Mouse (Mus musculus) left cerebral cortex, postnatal 4 days (tissue): ENCODE measurements at regions not wholly inside any gene's neighbourhood (a gene's known extent, or its start where the extent isn't known, plus 50 kb on each side); places are given as distances from the start of the nearest gene placed in this dataset.
"Not testable (repeated sequence)": the region's sequence is repeated elsewhere in the genome, so short reads cannot be mapped to it uniquely, and the experiment has no call there.

Experiments used
- DNase-seq: peaks from one replicate; pipeline ENCODE4 v3.0.0-alpha.2; 2022
- intact Hi-C: fragments of 180-260 bp; cut with DNase I; formaldehyde crosslinking; loops from one replicate; pipeline ENCODE4 v1.15.1; 2025

GRCm38 (mm10) chr13:52344383-52344782 lies 186.7 kb downstream of the Diras2 start:
- DNase-seq: no peak
- intact Hi-C loops: no loop called here

- no peak for DNase-seq
- intact Hi-C loops: no loop called here
Measured at GRCm38 (mm10) chr13:52344853-52345252, 186.2 kb downstream of the Diras2 start.

- intact Hi-C loops: no loop called here
- DNase-seq: peak; percentile 52
Measured at GRCm38 (mm10) chr13:52345375-52346026, 185.6 kb downstream of the Diras2 start.

GRCm38 (mm10) chr13:52346027-52346375 lies 185.1 kb downstream of the Diras2 start:
- intact Hi-C loops: no loop called here
- no peak for DNase-seq

GRCm38 (mm10) chr13:52347631-52348030 lies 183.4 kb downstream of the Diras2 start:
- DNase-seq: peak; percentile 69
- intact Hi-C loops: no loop called here

GRCm38 (mm10) chr13:52349606-52350005 lies 181.5 kb downstream of the Diras2 start:
- intact Hi-C loops: no loop called here
- no peak for DNase-seq

GRCm38 (mm10) chr13:52352576-52352975 lies 178.5 kb downstream of the Diras2 start:
- no peak for DNase-seq

GRCm38 (mm10) chr13:52353437-52353836 lies 177.6 kb downstream of the Diras2 start:
- no peak for DNase-seq
- intact Hi-C loops: no loop called here

More at GRCm38 (mm10) chr13:52352576-52352975, 178.5 kb downstream of the Diras2 start:
- intact Hi-C loops: no loop called here

GRCm38 (mm10) chr13:52353966-52354365 lies 177.1 kb downstream of the Diras2 start:
- intact Hi-C loops: no loop called here
- no peak for DNase-seq

- intact Hi-C loops, DNase-seq: not testable (repeated sequence)
Measured at GRCm38 (mm10) chr13:52355921-52356320, 175.2 kb downstream of the Diras2 start.

GRCm38 (mm10) chr13:52359332-52359731 lies 171.7 kb downstream of the Diras2 start:
- DNase-seq, intact Hi-C loops: not testable (repeated sequence)

- intact Hi-C loops: no loop called here
- no peak for DNase-seq
Measured at GRCm38 (mm10) chr13:52361177-52361846, 169.8 kb downstream of the Diras2 start.

GRCm38 (mm10) chr13:52362266-52362665 lies 168.8 kb downstream of the Diras2 start:
- no peak for DNase-seq
- intact Hi-C loops: no loop called here

- intact Hi-C loops: loop anchor here (10.0 kb wide), 1 partner anchor 155 kb away; no protein-coding TSS in a partner anchor
- DNase-seq: no peak
Measured at GRCm38 (mm10) chr13:52369851-52370250, 161.2 kb downstream of the Diras2 start.

- intact Hi-C loops: loop anchor here (10.0 kb wide), 1 partner anchor 153 kb away; no protein-coding TSS in a partner anchor
- DNase-seq: no peak
Measured at GRCm38 (mm10) chr13:52371986-52372385, 159.1 kb downstream of the Diras2 start.

GRCm38 (mm10) chr13:52374781-52375180 lies 156.3 kb downstream of the Diras2 start:
- DNase-seq: peak; percentile 12
- intact Hi-C loops: loop anchor here (10.0 kb wide), 1 partner anchor 150 kb away; no protein-coding TSS in a partner anchor

- intact Hi-C loops: loop anchor here (10.0 kb wide), 1 partner anchor 147 kb away; no protein-coding TSS in a partner anchor
- DNase-seq: peak; percentile 8
Measured at GRCm38 (mm10) chr13:52378236-52378635, 152.8 kb downstream of the Diras2 start.

GRCm38 (mm10) chr13:52389271-52389670 lies 141.8 kb downstream of the Diras2 start:
- DNase-seq: no peak
- intact Hi-C loops: no loop called here

GRCm38 (mm10) chr13:52395786-52396185 lies 135.3 kb downstream of the Diras2 start:
- DNase-seq: no peak
- intact Hi-C loops: no loop called here

GRCm38 (mm10) chr13:52398344-52398743 lies 132.7 kb downstream of the Diras2 start:
- DNase-seq: no peak
- intact Hi-C loops: no loop called here

- DNase-seq: no peak
- intact Hi-C loops: no loop called here
Measured at GRCm38 (mm10) chr13:52399143-52399542, 131.9 kb downstream of the Diras2 start.

GRCm38 (mm10) chr13:52403805-52404204 lies 127.3 kb downstream of the Diras2 start:
- no peak for DNase-seq
- intact Hi-C loops: no loop called here
